Mouse (Mus musculus) cerebellum, adult 18-20 months (tissue): ENCODE measurements at regions not wholly inside any gene's neighbourhood (a gene's known extent, or its start where the extent isn't known, plus 50 kb on each side); places are given as distances from the start of the nearest gene placed in this dataset.

ENCODE experiments used
- DNase-seq, 2 experiments: peaks; one replicate each; pipeline ENCODE4 v3.0.0; 2021

DNA sequence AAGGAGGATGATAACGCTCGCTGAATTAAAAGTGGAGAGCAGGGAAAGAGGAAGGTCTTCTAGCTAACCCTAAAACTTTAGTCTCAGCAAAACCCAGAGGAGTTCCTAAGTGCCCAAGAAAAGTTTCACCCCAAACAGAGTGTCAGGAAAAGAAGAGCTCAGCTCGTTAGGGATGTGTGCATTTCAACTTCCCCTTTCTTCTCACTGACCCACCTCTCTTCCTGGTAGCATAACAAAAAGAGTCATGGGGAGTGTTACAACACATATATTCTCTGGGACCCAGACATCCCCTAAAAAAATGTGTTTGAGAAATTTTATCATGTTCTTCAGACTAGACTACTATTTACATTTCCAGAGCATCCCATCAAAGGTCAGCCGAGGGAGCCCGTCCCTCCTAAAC, 432.6 kb downstream of the Mctp2 start:
- no peak for DNase-seq

DNA sequence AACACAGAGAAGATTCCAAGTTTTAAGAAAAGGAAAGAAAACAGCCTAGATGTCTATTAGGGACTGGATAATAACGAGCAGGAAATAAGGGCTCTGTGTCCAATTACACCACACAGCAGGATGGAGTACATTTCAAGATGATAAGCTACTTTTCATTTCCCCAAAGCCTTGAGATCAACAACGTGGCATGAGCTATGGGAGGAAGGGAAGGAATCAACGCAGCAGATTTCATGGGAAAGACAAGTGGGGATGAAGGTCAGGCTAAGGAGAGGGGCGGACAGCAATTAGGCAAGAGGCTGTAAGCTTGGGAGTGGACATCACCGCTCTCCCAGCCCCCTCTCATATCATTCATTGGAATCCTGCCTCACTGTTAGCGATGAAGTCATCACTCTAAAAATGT, 433.5 kb downstream of the Mctp2 start:
- no peak for DNase-seq

DNA sequence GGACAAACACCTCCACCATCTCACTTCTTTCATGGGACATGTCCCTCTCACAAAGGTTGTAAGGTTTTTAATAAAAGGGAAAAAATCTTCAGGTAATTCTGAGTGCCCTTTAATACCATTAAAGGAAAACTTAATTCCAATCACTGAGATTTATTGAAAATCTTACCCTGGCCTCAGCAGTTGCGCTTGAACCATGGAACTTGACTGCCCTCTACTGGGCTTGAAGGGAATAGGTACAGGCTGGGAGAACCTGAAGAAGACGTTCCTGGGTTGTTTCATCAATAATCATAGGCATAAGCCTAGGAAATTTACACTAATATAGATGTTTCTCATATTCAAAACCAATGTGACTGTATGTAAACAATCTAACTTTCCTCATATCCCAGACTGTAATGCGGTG, 439.3 kb downstream of the Mctp2 start:
- peak; percentile 18 to 35 for DNase-seq

DNA sequence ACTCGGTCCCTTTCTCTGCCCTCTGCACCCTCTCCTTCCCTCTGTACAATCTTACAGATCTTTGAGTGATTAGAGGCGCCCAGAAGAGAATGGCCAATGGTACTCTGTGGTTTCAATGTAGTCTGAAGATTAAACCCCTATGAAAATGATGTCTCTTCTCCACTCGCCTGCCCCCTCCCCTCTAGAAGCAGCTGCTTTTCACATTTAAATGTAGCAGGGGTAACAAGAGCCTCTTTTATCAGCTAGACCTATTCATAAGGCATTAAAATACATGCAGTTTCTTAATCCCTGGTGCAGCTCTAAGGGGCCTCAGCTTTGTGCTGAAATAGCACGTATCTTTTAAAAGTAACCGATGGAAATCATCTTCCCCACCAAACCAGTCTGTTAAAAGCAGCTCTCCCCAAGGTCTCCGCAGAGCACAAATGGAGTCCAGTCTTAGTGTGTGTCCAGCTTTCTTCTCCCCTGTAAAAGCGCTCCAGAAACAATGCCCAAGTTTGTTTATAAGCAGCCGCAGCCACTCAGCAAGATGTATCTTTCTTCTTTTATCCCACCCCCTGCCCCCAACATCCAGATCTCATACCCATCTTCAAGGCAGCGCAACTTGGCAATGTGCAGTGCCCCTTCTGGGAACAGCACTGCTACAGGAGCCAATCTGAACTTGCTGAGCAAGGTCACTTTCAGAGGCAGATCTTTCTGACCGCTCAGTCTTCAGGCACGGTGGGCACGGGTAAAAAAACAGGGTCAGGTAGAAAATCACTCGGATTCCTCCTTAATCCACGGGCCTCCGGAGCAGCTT, 440.8 kb downstream of the Mctp2 start:
- no peak for DNase-seq

DNA sequence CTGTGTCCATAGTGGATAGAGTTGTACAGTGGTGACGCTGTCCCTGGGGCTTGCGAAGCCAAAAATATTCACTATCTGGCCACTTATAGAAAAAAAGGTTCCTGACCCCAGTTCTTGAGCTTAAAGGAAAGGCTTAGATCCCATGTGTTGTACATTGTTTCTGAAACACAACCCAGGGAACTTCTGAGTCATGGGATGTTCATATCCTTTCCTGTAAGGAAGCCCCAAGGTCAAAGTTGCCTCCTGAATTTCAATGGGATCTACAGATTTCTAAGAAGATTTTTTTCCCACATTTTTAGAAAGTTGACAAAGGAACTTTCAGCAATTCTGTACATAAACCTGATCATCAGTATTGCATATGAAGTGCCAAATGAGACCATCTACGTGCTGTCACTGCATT, 453.5 kb downstream of the Mctp2 start:
- no peak for DNase-seq

DNA sequence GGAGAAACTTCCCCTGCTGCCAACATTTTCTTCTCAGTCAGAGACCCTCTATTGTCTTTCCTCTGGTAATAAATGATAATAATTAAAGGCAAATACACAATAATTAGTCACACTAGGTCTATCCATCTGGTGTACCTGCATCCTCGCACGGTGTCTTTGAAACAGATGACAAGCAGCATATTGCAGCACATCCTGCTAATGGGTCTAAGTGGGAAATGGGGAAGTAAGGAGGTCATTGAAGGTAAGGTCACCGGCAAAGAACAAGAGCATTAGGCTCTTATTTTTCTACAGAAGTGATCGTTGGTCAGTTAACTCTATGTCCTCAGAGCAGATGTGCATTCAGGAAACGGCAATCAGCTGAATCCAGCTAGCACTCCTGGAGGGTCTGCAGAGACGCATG, 457.2 kb downstream of the Mctp2 start:
- no peak for DNase-seq

DNA sequence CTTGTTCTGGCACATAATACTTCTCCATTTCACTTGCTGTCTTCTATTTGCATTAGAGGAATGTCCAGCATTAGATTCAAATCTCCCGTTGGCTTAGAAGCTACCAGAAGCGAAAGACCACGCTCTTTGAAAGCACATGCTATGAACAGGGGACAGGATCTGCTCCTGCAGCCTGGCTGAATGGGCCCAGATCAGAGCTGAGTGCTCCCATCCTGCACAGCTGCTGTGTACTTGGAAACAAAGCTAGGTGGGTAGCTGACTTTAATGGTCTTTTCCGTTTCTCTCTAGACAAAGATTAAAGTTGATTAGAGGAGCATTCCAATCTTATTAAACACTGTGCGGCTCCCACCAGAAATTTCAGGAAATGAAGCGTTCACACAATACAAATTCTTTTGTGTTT, 468.6 kb downstream of the Mctp2 start:
- no peak for DNase-seq

DNA sequence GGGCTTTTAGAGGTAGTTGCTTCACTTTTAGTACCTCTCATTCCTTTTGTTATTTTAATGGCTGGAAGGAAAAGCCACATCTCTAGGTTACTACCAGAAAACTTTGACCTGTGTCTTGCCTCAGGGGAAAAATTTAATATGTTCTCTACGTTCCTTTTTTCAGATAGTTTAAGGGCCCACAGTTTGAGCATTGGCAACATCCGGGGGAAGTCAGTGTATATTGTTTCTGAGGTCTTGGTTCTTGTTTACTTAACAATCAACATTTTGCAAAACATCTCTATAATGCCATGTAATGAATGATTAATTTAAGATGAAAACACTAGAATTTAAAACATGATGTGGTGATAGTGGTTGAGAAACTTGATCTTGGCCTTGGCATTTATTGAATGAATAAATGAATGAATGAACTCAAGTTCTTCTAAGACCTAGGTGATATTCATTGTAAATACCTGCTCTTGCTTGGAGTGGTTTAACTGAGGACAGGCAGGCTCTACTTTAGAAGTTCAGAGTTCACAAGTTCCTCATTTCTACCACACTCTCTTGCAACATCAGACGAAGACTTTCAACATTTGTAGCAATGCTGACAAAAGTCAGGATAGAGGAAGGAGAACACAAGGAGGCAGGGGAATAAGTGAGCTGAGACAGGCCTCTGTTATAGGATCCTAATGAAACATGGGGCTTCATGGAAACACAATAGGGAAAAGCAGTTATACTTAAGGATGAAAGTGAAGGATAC, 474.4 kb downstream of the Mctp2 start:
- no peak for DNase-seq

DNA sequence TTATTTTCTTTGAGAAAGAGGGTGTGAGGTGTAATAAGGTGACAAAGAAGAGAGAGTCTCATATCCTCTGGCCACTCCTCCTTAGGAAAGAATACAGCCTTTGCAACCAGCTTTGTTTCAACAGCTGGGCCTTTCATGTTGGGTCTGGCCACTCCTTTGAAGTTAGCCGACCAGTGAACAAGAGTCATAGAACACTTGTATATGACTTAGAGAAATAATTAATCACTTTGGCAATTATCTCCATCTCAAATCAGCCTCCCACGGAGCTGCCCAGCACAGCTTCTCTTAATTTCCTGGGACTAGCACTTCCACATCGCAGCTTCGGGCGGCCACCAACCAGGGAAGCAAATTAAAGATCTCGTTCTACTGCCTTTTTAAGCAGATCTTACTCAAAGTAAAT, 476.8 kb downstream of the Mctp2 start:
- DNase-seq: no peak

DNA sequence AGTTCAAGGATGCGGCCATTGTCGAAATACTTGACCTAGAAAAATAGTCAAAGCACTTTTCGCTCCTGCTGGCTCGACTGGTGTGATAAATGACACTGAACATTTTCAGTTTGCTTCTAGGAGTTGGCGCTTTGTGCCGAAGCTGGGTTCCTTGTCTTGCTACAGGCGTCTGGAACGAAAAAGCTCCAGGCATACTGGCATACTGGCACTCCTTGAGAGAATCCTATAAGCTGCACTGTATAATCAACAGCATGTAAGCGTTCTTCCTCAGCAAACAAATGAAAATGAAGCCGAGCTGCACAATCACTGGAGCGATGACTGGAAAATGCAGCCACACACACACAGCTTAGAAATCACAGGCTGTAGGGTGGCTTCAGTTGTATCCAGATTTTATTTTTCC, 464.9 kb upstream of the Gm10295 start:
- no peak for DNase-seq

DNA sequence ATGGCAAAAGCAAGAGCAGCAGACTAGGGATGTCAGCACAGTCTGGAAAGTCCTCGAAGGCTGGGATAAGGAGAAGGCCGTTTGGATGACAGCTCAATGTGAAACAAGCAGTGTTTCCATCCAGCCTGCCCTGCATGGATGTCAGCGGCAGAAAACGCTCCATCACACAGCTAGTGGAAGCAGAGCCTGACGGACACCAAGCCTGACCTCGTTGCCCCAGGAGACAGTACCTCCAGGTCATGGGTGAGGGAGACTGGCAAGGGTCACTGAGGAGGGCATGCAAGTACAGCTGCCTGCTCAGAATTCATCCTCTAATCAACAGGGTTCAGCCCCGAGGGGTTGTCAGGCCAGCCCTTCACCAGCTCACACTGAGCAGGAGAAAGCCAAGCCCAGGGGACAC, 442.9 kb upstream of the Gm10295 start:
- no peak for DNase-seq

DNA sequence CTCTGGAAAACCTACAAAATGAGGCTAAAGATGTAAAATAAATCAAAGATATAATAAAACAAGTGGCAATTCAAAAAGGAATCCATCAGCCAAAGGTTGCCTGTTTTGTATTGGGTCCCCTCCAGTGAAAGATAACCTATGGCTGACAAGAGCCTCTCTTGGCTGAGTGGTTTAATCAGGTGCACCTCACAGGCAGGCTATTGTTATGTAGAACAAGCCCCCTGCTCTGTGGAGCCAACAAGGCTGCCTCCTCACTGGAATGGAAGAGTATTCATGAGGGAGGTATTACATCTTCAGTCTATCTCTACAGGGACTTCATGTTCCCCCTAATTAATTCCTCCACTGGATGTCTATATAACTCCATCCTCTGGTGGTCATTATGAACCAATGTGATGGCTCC, 437.1 kb upstream of the Gm10295 start:
- no peak for DNase-seq

DNA sequence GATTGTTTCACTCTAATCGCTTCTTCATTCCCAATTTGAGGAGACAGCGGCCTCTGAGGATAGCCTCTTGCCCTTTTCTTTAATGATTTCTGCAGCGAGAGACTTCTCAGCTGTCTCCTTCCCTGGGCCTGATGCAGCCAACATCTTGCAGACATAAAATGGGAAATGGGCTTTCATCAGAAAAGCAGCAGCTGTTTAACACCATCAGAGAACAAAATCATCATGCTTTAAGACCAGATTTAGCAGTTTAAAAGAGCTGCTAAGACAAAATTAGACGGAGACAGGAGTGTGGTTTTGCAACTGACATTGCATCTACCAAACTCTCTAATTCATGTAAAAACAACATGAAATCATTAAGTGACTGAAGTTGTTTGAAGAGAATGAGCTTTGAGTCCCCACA, 431.2 kb upstream of the Gm10295 start:
- DNase-seq: no peak

DNA sequence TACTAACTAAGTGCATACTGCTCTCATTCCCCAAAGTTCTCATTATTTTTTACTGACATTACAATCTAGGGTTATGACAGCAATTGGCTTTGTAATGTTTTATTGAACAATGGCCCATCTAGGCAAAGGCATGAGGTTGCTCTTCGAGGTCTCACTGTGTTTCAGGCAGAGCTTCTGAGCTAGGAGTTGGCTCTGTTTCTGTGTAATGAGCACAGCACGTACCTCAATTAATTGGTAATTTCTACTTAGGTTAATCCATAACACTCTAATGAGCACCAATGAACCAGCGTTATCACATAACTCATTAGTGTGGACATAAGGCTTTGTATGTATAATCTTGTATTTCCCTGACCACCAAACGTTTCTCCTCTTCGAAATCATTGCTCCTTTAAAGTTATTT, 398.6 kb upstream of the Gm10295 start:
- DNase-seq: no peak

DNA sequence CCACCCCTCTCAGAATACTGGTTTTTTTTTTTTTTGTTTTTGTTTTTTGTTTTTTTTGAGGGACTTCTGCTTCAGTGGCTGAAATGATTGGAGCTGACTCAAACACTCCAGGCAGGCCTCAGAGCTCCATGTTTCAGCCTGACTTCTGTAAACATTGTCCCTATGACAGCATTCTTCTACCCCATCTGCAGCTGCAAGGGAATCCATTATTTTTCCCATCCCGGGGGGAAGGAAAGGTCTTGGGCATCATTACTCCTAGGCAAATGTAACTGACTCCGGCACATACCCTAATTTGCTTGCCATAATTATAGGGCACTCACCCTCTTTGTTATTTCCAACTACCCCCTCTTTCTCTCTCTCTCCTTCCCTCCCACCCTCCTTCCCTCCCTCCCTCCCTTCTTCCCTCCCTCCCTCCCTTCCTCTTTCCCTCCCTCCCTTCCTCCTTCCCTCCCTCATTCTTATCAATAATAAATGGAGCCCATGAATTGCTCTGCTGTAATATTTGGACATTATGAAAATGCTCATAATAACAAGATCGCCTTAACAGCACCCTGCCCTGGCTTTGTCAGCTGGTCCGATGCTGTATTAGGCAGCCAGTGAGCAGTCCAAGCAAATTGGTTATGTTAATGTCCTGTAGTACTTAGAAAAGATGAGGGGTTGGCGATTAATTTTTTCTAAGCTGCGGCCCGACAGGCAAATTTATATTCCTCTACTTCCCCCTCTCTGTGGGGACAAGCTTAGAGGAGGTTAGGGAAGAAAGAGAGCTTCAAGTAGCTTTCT, 395.0 kb upstream of the Gm10295 start:
- DNase-seq: no peak

DNA sequence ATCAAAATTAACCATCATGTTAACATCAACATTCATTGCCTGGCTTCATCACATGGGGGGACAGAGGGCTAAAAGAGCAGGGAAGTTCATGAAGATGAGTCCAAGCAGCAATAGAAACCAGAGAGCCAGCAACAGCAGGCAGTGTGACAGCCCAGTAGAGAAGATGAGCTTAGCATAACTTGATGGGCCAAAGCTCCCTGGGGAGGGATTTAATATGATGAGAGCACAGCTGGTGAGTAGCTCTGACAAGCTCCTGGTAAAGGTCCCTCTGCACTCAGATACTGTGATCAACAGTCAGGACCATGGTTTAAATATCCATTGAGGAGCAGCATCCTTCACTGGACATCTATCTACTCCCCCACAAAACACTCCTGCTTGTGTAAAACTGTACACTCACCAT, 377.2 kb upstream of the Gm10295 start:
- no peak for DNase-seq

DNA sequence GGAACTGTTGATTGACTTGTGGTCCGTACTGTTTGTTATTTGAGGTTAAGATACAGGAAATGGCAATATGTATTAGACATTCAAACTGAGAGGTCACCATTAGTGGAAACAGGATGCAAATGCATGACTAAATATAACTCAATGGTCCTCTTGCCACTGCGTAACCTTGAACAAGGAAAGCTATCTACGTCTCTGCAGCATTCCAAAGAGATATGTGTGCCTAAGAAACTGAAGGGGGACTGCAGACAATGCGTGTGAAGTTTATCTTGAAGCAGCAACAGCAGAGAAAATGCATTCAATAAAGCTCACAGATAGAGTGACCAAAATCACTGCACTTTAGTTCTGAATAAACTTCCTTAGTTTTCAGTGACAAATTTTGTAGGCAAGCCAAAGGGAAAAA, 356.9 kb upstream of the Gm10295 start:
- no peak for DNase-seq

DNA sequence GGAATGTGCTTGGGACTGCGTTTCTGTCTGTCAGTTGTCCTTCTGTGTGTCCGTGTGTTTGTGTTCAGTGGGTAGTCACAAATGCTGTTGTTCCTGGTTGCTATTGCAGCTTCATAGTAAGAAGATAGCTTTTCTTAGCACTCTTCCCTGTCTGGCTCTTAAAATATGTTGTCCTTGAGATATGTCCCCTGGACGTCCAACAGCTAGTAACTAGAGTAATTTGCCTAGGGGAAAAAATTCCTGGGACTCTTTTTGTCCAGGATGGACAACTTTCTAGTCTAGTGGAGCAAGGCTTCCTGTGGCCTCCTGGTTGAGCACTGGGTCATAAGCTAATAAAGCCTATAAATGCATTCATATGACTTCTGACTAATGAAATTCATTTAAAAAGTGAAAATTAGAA, 354.9 kb upstream of the Gm10295 start:
- DNase-seq: no peak

DNA sequence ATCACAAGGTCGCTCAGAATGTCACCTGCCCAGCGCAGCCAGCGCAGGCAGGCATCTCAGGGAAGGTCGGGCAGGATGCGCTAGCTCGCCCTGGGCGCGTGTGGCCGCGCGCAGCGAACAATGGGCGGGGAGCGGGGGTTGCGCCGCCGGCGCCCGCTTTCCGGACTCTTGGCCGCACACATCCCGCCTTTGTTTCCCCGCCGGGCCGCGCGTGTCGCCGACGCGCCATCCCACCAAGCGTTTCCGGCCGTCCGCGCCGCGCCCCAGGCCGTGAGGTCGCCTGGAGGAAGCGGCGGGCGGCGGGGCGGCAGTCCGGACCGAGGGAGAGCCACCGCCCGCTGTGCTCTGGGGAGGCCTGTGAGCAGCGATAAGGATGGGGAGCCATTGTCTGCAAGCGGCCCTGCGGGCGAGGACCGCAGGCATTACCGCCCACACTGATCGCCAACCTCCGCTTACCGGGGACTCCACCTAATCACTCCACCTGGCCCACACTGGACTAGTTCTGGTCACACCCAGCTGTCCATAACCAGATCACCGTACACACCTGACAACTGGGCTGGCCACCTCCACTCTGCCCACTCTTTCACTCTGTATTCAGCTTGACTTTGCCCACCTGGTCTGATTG, 354.3 kb upstream of the Gm10295 start:
- DNase-seq: no peak

DNA sequence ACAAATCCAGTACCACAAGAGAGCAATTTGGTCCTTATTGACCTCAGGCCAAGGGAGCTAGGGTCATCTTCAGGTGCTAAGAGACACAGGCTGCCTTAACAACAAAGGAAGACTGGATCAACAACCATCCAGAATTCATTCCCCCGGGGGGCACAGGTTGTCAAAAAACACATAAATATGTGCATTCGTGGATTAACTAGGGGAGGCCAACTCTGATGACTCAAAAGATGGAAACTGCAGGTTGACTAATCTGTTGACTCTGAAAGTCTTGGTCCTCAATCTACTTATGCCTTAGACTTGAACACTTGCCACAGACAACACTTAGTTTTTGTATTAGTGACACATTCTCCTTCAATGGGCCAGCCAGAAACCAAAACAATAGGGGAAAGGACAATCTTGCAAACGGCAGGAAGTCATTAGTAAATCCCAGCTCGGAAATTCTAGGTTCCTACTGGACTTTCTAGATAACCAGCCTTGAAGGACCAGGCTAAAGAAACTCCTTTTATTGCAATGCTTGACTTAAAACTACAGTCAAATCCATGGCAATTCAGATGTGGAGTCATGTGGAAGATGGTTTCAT, 353.5 kb upstream of the Gm10295 start:
- no peak for DNase-seq
